Mouse (Mus musculus) megakaryocyte, embryonic 14.5 days (primary cell): Measurements from ENCODE around the gene Zfhx3.

Experiments used
- FLI1 ChIP-seq: IDR thresholded peaks from 2 replicates; pipeline ENCODE4 v1.6.1; 2012; ENCODE audit warnings: low read length, inconsistent platforms, mixed read lengths
- GATA1 ChIP-seq: IDR thresholded peaks from 3 replicates; pipeline ENCODE4 v1.6.1; 2012; ENCODE audit warnings: mixed read lengths, low read length, inconsistent platforms, borderline replicate concordance

DNA sequence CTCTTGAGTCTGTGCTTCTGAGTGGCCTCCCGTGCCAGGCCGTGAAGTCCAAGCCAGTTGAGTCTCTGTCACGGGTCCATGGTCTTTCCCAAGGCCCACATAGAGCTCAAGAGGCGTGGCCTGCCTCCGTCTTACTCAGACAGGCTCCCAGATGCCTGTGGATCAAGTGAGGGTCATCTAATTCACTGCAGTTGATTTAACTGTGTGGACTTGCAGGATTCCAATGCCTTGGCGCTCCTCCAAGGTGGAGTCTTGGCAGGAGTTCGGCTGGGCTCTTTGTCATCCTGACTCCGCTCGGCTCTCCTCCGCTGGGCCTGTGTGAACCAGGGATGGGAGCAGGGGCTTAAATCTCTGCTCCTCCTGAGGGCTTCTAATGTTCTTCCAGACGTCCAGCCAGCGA lies 855.6 kb downstream of the Zfhx3 start:
- TF ChIP-seq GATA1 (no peak), FLI1 (no peak)
